Mouse (Mus musculus) B cell, adult 2 months (primary cell): ENCODE data around the gene Pradc1.
"Not testable (repeated sequence)": the region's sequence is repeated elsewhere in the genome, so short reads cannot be mapped to it uniquely, and the experiment has no call there.

Source experiments
- DNase-seq, 2 experiments: peaks; one replicate each; pipeline ENCODE4 v3.0.0; 2022

Pradc1 gene

DNA sequence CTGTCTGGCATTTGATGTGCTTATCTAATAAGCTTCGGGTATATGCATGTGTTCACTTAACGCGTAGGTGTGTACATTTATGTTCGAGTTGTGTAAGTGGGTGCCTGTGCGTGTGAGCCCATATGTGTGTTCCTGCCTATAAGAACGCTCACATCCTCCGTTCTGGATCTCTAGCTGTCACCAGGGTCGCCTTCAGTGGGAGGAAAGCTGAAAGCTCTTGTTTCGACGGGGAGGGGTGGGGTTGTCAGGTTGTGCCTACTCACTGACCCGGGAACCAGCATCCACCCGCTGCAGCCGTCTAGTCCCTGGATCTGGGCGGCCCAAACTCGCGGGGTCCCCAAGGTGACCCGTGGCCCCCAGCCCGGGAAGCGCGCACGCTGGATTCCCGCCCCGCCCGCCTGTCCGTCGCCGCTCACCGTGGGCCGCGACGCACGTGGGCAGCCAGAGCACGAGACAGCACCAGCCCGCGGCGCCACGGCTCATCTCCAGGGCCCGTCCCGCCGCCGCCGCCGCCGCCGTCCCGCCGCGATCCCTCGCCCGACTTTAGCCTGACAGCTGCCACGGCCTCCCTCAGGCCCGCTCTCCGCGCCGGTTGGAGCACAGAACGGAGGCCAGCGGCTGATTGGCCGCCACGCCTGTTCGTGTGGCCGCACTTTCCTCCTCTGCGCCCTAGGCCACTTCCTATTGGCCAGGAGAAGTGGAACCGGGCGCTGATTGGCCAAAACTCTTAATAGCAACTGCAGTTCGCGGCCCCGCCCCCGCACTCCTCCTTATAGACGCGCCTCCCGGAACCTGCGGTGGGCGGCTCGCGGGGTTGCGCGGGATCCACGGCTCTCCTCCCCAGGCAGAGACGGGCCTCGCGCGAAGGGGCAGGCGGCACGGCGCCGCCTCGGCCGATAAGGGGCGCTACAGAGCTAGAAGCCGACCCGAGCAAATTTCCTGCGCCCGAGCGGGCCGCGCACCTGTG, 790 bp downstream of the Pradc1 start, which contains the start of gene Cct7:
Cct7 (plus strand) TSS at position 818 of the 967 bp plus-strand sequence.
- peak; percentile 96 for DNase-seq

GRCm38 (mm10) chr6:85450140-85450539, 1.6 kb downstream of the Pradc1 start:
- DNase-seq: not testable (repeated sequence)

GRCm38 (mm10) chr6:85447351-85447750, 4.4 kb downstream of the Pradc1 start:
- no peak for DNase-seq

- no peak for DNase-seq
Observed at GRCm38 (mm10) chr6:85445286-85445685, 6.5 kb downstream of the Pradc1 start.

DNA sequence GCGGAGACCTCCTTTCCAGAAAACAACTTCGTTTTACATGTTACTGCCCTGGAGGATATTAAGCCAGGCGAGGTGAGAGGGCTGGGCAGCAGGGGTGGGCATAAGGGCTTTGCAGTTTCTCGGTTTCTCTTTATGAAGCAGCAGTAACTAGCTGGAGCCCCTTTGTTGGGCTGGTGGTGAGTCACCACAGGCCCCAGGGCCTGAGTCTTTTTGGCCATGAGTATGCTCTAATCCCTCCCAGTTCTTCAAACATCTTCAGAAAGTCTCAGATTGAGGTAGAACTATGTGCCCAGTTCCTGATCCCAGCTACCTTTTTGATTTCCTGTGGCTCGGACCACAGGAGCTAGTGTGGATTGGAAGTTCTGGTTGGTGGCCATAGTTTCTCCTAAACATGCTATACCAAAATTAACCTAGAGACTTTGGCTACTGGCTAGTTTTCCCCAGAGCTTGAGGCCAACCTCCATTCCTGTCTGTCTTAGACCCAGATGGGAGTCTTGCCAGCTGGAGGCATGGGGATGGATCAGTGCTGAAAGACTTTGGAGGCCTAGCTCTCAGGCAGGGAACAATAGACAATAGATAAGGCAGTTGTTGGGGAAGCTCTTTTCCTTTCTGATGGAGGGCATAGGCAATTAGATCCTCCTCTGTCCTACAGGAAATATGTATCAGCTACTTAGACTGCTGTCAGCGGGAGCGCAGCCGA, 7.4 kb downstream of the Pradc1 start:
- no peak for DNase-seq

GRCm38 (mm10) chr6:85443488-85444233, 8.1 kb downstream of the Pradc1 start:
- no peak for DNase-seq

DNA sequence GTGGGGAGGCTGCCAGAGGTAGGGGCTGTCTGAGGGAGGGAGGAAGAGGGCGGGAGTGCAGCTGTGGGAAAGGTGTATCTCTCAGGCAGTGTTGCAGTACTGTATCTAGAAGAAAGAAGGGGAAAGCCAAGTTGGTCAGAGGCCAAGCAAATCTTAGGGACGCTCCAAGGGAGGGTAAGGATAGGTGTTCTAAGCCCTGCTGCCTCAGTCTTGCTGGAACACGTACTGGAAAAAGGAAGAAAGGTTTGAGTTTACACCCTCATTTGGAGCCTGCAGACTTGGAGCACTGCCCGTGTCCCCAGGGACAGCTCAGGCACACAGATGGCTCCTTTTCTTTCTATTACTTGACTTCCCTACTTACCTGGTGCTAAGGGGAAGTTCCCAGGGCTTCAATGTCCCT, 10.6 kb downstream of the Pradc1 start:
- no peak for DNase-seq

GRCm38 (mm10) chr6:85436631-85437030, 15.1 kb downstream of the Pradc1 start:
- no peak for DNase-seq

DNA sequence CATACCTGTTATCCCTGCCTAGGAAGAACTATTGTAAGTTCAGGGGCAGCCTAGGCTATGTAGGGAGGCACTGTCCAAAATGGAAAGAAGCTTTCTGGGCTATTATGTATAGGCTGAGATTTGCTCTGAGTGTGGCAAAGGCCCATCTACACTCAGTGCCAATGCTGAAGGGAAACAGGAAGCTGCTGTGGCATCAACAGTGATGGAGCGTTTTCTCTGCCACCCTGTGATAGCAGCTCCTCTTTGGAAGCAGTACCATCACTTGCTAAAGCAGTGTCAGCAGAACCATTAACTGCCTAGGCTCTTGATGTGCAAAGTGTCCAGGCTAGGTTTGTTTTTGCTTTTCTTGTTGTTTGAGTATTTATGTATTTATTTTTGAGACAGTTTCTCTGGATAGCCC, 15.6 kb downstream of the Pradc1 start:
- no peak for DNase-seq

DNA sequence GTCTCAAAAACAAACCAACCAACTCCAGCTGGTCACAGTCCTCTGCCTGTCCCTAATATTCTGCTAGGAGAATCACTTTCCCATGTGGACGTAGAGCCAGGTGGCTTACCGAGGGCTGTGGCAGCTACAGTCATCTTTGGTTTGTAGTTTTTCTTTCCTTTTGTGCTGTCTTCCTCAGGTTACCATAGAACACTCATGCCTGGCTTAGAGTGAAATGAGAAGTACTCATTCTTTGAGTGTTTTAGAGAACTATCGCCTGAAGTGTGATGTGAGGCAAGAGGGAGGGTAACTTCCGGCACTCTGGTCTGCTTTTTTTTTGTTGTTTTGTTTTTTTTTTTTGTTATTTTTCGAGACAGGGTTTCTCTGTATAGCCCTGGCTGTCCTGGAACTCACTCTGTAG, 17.9 kb downstream of the Pradc1 start:
- no peak for DNase-seq

GRCm38 (mm10) chr6:85431842-85432431, 19.8 kb downstream of the Pradc1 start, which contains the start of gene Smyd5:
Smyd5 (plus strand) TSS chr6:85431989.
- peak; percentile 96 for DNase-seq

- no peak for DNase-seq
Observed at GRCm38 (mm10) chr6:85431274-85431841, 20.4 kb downstream of the Pradc1 start.

- DNase-seq: no peak
Observed at GRCm38 (mm10) chr6:85423836-85424379, 27.9 kb downstream of the Pradc1 start, which contains the start of gene Noto. Noto (plus strand) TSS chr6:85423886.

DNA sequence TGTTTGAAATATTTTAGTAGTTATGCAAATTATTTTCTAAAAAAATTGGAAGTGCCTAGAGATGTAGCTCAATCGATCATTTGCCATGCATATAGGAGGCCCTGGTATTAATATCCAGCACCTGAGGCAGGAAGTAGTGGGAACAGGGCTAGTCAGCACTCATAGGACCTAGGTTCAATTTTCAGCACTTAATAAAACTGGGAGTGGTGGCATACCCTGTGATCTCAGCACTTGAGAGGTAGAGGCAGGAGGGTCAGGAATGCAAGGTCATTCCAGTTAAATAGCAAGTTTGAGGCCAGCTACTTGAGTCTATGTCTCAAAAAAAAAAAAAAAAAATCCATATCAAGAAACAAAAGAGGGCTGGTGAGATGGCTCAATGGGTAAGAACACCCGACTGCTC, 32.6 kb downstream of the Pradc1 start:
- no peak for DNase-seq

DNA sequence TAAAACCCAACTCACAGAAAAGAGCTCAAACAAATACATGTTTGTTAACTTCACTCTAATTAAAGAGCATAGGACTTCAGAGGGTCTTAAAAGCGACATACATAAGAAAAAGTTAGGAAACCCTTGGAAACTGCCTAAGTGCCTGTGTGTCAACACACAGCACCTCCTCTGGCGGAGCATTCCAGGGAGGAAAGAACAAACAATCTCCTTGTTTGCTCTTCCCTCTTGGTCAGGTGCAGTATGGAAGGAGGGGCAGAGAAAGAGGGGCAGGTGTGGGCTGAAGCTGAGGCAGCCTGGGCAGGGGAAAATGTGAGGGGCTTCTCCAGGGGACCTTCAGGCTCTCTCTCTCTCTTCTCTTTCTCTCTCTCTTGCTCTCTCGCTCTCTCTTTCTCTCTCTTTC, 35.9 kb downstream of the Pradc1 start:
- no peak for DNase-seq

DNA sequence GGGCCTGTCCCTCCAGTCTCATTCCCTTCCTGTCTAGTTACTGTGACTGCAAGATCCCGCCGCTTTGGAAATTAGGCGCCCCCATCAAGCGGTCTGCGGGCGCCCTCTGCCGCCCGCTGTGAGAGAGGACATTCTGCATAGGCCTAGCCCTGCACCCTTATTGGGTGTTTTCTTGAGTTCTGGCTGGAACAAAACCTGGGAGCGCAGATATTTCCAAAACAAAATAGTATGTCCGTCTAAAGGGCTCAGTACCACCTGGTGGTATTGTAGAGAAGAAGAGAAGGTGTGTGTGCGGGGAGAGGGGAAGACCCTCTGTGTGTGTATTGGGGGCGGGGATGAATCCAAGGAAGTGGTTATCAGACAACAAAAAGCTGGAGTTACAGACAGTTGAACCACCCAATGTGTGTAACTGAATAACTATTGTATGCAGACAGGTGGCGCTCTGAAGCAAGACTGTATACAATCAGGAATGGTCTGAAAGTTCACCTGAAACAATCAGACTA, 40.9 kb downstream of the Pradc1 start:
- DNase-seq: peak; percentile 15 to 30

DNA sequence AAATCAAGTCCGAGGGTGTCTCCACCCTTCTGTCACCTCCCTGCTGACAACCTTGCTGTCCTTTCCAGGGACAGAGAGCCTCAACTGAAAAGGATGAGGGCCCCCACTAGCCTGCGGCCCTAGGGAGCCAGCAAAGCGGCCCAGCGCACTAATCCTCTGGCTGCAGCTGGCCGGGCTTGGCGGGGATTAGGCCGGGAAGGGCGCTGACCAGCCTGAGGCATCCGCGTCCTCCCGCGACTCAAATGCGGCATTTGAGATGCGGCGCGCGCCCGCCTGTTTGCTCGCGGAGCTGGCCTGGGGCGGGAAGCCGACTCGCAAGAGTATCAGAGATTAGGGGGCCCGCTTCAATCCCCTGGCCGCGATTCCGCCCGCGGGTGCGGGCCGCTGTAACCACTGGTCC, 42.8 kb downstream of the Pradc1 start:
- no peak for DNase-seq

DNA sequence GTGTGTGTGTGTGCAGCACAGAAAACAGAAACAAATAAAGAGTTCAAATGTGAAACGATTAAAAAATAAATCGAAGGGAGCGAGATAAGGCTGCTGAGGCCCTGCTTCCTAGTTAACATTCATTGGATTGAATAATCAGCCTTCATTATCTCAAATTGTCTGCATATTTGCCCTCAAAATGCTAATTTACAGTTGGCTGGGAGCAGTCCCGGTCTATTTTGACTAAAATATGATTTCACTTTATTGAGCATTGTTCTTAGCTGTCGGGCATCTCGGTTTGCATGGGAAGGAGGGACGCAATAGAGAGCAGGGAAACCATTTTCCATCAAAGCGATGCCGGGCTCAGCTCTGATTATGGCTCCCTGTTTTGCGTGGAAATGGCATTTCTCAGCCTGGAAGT, 48.7 kb downstream of the Pradc1 start:
- DNase-seq: no peak

DNA sequence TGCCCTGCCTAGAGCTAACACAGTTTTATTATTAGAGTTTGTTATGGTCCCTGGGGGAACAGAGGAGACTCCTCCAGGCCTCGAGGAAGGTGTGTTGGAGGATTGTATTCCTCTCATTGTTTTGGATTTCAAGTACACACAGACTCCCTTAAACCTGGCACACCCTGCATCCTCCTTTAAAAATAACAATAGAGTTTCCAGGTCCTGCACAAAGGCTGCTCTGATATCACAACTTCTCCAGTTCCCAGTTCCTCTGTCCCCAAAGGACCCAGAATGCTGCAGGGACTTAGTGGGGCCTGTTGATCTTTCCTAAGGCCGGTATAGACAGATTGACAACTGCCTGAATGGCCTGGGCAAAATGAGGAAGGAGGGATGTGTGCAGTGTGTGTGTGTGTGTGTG, 49.2 kb downstream of the Pradc1 start:
- no peak for DNase-seq

DNA sequence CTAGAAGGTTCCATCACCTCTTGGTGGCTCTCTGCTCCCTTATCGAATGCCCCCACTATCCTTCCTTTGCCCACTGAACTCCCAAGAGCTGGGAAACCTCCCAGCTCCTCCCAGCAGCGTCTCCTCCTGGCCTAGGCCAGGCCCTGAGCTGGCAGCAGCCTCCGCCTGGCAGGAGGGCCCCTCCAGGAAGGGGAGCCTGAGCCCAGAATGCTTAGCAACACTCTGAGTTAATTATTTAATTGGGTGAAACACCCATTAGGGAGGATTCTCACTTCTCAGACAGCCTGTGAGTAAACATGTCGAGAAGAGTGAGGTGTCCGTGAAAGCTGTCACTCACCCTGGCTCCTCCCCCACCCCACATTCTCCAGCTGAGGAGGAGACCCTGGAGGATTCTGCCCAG, 52.1 kb downstream of the Pradc1 start:
- no peak for DNase-seq

DNA sequence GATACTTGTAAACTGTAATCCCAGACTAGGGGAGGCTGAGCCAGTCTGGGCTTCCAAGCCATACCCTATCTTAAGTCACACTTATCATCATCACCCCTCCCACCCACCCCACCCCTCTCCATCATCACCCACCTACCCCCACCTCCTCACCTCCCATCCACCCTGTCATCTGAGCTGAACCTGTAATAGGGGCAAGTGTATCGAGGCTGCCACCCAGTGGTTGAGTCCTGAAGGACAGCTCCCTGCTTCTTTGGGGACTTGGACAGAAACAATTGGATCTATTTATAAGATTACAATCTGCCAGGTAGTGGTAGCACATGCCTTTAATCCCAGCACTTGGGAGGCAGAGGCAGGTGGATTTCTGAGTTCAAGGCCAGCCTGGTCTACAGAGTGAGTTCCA, 54.6 kb downstream of the Pradc1 start:
- DNase-seq: peak; percentile 50 to 61
